Mouse (Mus musculus): ENCODE results near the gene Itga5. TPM values are rescaled to one million over a fixed set of nuclear protein-coding genes. Genes with fewer than 3 reads are reported as not detected.
A peak's percentile ranks its signal among the peaks of the same experiment; 100 is the strongest.

Itga5 gene
- polyA plus RNA-seq, 1 experiment from 2014 or later: 19.6 TPM

GRCm38 (mm10) chr15:103369123-103369522 is 2.6 kb upstream of the Itga5 start:
- Histone ChIP-seq H3K27ac (ENCODE audit: low read length) (no peak overlapping the region), H3K9ac (ENCODE audit: low read depth, low read length) (no peak overlapping the region), H3K4me3 (ENCODE audit: low read depth, low read length) (no peak overlapping the region), H3K9me3 (replicated peaks; ENCODE audit: control insufficient read depth, low read length) (no peaks in the 10 kb centered on the region), H3K27me3 (ENCODE audit: control insufficient read depth, insufficient read depth, low read depth, low read length) (peaks cover 6% of the 10 kb centered on the region), H3K36me3 (ENCODE audit: control insufficient read depth, insufficient read depth) (no peaks in the 10 kb centered on the region), H3K4me1 (ENCODE audit: control insufficient read depth, low read depth, low read length) (peaks cover 24% of the 10 kb centered on the region), H3K4me2 (ENCODE audit: low read depth, low read length) (no peak overlapping the region)
- ATAC-seq (ENCODE audit: low read depth): no peak
- 59% methylated on average over 1 of the region's 1 CpGs for WGBS (ENCODE audit: insufficient replicate concordance)

DNA sequence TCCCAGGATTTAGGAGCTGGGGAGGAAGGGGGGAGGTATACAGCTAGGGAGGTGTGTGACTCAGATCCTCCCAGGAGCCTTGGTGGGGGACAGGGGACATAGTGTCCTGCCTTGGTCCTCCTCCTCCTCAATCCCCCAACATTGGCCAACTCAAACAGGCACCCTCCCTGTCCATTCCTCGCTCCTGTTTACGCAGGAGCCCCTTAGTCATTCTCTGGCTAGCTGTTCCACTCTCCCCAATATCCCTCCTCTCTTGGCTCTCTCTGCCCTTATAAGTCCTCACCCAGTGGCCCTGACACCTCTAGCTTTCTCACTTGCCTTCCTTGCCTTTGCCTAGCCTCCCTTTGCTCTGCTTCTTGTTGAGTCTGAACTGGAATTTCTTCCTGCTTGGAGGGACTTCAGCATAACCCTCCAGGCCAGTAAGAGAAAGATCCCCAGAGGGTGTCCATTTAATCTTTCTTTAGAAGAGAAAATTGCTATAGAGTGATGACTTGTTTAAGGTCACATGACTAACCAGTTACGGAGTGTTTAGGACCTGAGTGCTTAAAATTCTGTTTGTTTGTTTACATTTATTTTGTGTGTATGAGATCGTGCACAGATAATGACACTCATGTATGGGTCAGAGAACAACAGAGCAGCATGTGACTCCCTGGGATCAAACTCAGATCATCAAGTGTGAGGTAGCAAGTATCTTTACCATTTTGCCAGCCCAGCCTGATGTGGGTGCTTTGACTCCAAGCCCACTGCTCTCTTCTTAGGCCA is 1.8 kb upstream of the Itga5 start:
- H3K27me3 ChIP-seq (ENCODE audit: control insufficient read depth, insufficient read depth, low read depth, low read length): peaks cover 6% of the 10 kb centered on the region

GRCm38 (mm10) chr15:103365471-103366375 is 840 bp downstream of the Itga5 start:
- Histone ChIP-seq H3K27ac (ENCODE audit: low read length) (peak overlapping the region; percentile 86), H3K9me3 (replicated peaks; ENCODE audit: control insufficient read depth, low read length) (no peaks in the 10 kb centered on the region), H3K36me3 (ENCODE audit: control insufficient read depth, insufficient read depth) (no peaks in the 10 kb centered on the region), H3K4me3 (ENCODE audit: low read depth, low read length) (peak overlapping the region; percentile 76), H3K9ac (ENCODE audit: low read depth, low read length) (peak overlapping the region; percentile 86), H3K27me3 (ENCODE audit: control insufficient read depth, insufficient read depth, low read depth, low read length) (peaks cover 6% of the 10 kb centered on the region), H3K4me2 (ENCODE audit: low read depth, low read length) (peak overlapping the region; percentile 85), H3K4me1 (ENCODE audit: control insufficient read depth, low read depth, low read length) (peaks cover 46% of the 10 kb centered on the region)
- under 1% methylated on average over 50 of the region's 51 CpGs for WGBS (ENCODE audit: insufficient replicate concordance)
- ATAC-seq (ENCODE audit: low read depth): 0 out of 2 replicates have a peak, but pooled peaks have one; percentile 27

More for the DNA sequence above, 1.8 kb upstream of the Itga5 start:
- Histone ChIP-seq H3K9me3 (replicated peaks; ENCODE audit: control insufficient read depth, low read length) (no peaks in the 10 kb centered on the region), H3K9ac (ENCODE audit: low read depth, low read length) (no peak overlapping the region), H3K4me1 (ENCODE audit: control insufficient read depth, low read depth, low read length) (peaks cover 30% of the 10 kb centered on the region), H3K4me2 (ENCODE audit: low read depth, low read length) (no peak overlapping the region), H3K4me3 (ENCODE audit: low read depth, low read length) (no peak overlapping the region), H3K36me3 (ENCODE audit: control insufficient read depth, insufficient read depth) (no peaks in the 10 kb centered on the region), H3K27ac (ENCODE audit: low read length) (no peak overlapping the region)
- 78% methylated on average over 4 of the region's 4 CpGs for WGBS (ENCODE audit: insufficient replicate concordance)
- no peak for ATAC-seq (ENCODE audit: low read depth)

GRCm38 (mm10) chr15:103364761-103365160 is 1.8 kb downstream of the Itga5 start:
- Histone ChIP-seq H3K36me3 (ENCODE audit: control insufficient read depth, insufficient read depth) (no peaks in the 10 kb centered on the region), H3K4me1 (ENCODE audit: control insufficient read depth, low read depth, low read length) (peaks cover 49% of the 10 kb centered on the region), H3K9me3 (replicated peaks; ENCODE audit: control insufficient read depth, low read length) (no peaks in the 10 kb centered on the region), H3K27me3 (ENCODE audit: control insufficient read depth, insufficient read depth, low read depth, low read length) (peaks cover 6% of the 10 kb centered on the region), H3K27ac (ENCODE audit: low read length) (peak overlapping the region; percentile 86), H3K9ac (ENCODE audit: low read depth, low read length) (peak overlapping the region; percentile 86), H3K4me2 (ENCODE audit: low read depth, low read length) (peak overlapping the region; percentile 85), H3K4me3 (ENCODE audit: low read depth, low read length) (peak overlapping the region; percentile 76)
- 5% methylated on average over 4 of the region's 4 CpGs for WGBS (ENCODE audit: insufficient replicate concordance)
- ATAC-seq (ENCODE audit: low read depth): no peak

GRCm38 (mm10) chr15:103363809-103364208 is 2.8 kb downstream of the Itga5 start:
- Histone ChIP-seq H3K9me3 (replicated peaks; ENCODE audit: control insufficient read depth, low read length) (no peaks in the 10 kb centered on the region), H3K27ac (ENCODE audit: low read length) (peak overlapping the region; percentile 42; the same call in 1 of the 2 replicates), H3K4me1 (ENCODE audit: control insufficient read depth, low read depth, low read length) (peaks cover 58% of the 10 kb centered on the region), H3K9ac (ENCODE audit: low read depth, low read length) (no peak overlapping the region), H3K4me3 (ENCODE audit: low read depth, low read length) (no peak overlapping the region), H3K4me2 (ENCODE audit: low read depth, low read length) (peak overlapping the region; percentile 85; the same call in 1 of the 2 replicates), H3K27me3 (ENCODE audit: control insufficient read depth, insufficient read depth, low read depth, low read length) (peaks cover 6% of the 10 kb centered on the region), H3K36me3 (ENCODE audit: control insufficient read depth, insufficient read depth) (no peaks in the 10 kb centered on the region)
- WGBS (ENCODE audit: insufficient replicate concordance): 24% methylated on average over 1 of the region's 1 CpGs
- no peak for ATAC-seq (ENCODE audit: low read depth)

GRCm38 (mm10) chr15:103362950-103363349 is 3.6 kb downstream of the Itga5 start:
- peaks cover 66% of the 10 kb centered on the region for H3K4me1 ChIP-seq (ENCODE audit: control insufficient read depth, low read depth, low read length)
- H3K9me3 ChIP-seq (replicated peaks; ENCODE audit: control insufficient read depth, low read length): no peaks in the 10 kb centered on the region
- no peak overlapping the region for H3K4me3 ChIP-seq (ENCODE audit: low read depth, low read length)
- peak overlapping the region; percentile 68 for H3K27ac ChIP-seq (ENCODE audit: low read length)
- no peak overlapping the region for H3K4me2 ChIP-seq (ENCODE audit: low read depth, low read length)
- peaks cover 6% of the 10 kb centered on the region for H3K27me3 ChIP-seq (ENCODE audit: control insufficient read depth, insufficient read depth, low read depth, low read length)
- WGBS (ENCODE audit: insufficient replicate concordance): 37% methylated on average over 3 of the region's 3 CpGs
- H3K9ac ChIP-seq (ENCODE audit: low read depth, low read length): no peak overlapping the region
- no peaks in the 10 kb centered on the region for H3K36me3 ChIP-seq (ENCODE audit: control insufficient read depth, insufficient read depth)
- peak; percentile 60 for ATAC-seq (ENCODE audit: low read depth)

DNA sequence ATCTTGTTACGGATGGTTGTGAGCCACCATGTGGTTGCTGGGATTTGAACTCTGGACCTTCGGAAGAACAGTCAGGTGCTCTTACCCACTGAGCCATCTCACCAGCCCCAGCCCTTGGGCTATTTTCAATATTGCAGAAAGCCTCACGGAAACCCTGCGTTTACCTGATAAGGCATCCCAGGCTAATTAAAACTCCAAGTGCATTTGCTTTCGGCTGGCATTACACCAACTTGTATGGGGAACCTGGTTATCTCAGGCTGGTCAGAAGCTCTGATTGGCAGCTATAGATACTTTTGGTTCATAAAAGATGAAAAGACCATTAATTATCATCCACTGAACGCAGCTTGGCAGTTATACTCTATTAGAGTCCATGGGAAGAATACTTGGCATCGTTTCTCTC is 4.2 kb downstream of the Itga5 start:
- ATAC-seq (ENCODE audit: low read depth): peak; percentile 36
- Histone ChIP-seq H3K36me3 (ENCODE audit: control insufficient read depth, insufficient read depth) (no peaks in the 10 kb centered on the region), H3K4me1 (ENCODE audit: control insufficient read depth, low read depth, low read length) (peaks cover 66% of the 10 kb centered on the region), H3K27me3 (ENCODE audit: control insufficient read depth, insufficient read depth, low read depth, low read length) (peaks cover 6% of the 10 kb centered on the region), H3K9ac (ENCODE audit: low read depth, low read length) (no peak overlapping the region), H3K4me2 (ENCODE audit: low read depth, low read length) (0 out of 2 replicates have a peak overlapping the region, but pooled peaks have one; percentile 5), H3K9me3 (replicated peaks; ENCODE audit: control insufficient read depth, low read length) (no peaks in the 10 kb centered on the region), H3K27ac (ENCODE audit: low read length) (peak overlapping the region; percentile 68), H3K4me3 (ENCODE audit: low read depth, low read length) (no peak overlapping the region)
- WGBS (ENCODE audit: insufficient replicate concordance): 19% methylated on average over 6 of the region's 7 CpGs

DNA sequence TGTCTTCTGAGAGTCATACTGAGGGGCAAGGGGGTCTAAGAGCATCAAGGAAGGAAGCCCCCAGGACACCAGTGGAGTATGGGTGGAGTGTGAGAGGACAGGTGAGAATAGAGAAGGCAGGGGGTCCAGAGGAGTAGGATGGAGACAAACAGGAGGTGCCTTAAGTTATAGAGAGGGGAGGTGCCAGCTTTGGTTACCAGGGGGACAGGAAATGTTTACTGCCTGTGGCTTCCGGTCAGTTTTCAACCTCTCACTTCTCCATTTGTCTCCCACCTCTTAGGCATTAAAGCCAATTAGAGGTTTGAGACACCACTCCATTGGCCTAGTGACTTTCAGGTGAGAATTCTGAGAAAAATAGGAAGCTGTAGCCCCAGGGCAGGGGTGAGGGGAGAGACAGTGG is 5.3 kb downstream of the Itga5 start:
- H3K27ac ChIP-seq (ENCODE audit: low read length): peak overlapping the region; percentile 7; the same call in 1 of the 2 replicates
- no peak for ATAC-seq (ENCODE audit: low read depth)
- peaks cover 3% of the 10 kb centered on the region; the same call in 1 of the 2 replicates for H3K27me3 ChIP-seq (ENCODE audit: control insufficient read depth, insufficient read depth, low read depth, low read length)
- H3K9me3 ChIP-seq (replicated peaks; ENCODE audit: control insufficient read depth, low read length): no peaks in the 10 kb centered on the region
- H3K4me3 ChIP-seq (ENCODE audit: low read depth, low read length): no peak overlapping the region
- H3K4me2 ChIP-seq (ENCODE audit: low read depth, low read length): no peak overlapping the region
- 10% methylated on average over 1 of the region's 1 CpGs for WGBS (ENCODE audit: insufficient replicate concordance)
- peaks cover 56% of the 10 kb centered on the region for H3K4me1 ChIP-seq (ENCODE audit: control insufficient read depth, low read depth, low read length)
- no peak overlapping the region for H3K9ac ChIP-seq (ENCODE audit: low read depth, low read length)
- H3K36me3 ChIP-seq (ENCODE audit: control insufficient read depth, insufficient read depth): no peaks in the 10 kb centered on the region

Data from liver, embryonic 16.5 days (tissue).